Mouse (Mus musculus) spleen, postnatal 36 days (tissue): Measurements from ENCODE around the gene Cd47.
"Not testable (repeated sequence)": the region's sequence is repeated elsewhere in the genome, so short reads cannot be mapped to it uniquely, and the experiment has no call there.

Source experiments
- DNase-seq, 2 experiments: peaks; one replicate each; pipeline ENCODE4 v3.0.0; 2022; ENCODE audit warnings: low spot score in 2 of 2, mixed read lengths in 1 of 2

The Cd47 gene

DNA sequence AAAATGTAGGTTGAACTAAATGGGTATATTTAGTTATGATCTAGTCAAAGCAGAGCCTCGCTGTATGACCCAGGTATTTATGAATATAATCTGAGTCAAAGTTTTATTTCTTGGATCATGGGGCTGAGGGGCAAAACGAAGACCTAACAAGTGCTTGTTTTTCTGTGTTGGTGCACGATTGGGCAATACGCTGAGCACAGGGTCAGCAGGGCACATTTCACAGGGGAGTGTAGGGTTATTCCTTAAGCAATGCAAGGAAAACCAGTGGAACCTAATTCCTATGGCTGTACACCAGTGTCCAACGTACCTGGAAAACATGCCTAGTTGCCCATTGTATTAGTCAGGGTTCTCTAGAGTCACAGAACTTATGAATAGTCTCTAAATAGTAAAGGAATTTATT lies 12.6 kb upstream of the Cd47 start:
- no peak for DNase-seq

DNA sequence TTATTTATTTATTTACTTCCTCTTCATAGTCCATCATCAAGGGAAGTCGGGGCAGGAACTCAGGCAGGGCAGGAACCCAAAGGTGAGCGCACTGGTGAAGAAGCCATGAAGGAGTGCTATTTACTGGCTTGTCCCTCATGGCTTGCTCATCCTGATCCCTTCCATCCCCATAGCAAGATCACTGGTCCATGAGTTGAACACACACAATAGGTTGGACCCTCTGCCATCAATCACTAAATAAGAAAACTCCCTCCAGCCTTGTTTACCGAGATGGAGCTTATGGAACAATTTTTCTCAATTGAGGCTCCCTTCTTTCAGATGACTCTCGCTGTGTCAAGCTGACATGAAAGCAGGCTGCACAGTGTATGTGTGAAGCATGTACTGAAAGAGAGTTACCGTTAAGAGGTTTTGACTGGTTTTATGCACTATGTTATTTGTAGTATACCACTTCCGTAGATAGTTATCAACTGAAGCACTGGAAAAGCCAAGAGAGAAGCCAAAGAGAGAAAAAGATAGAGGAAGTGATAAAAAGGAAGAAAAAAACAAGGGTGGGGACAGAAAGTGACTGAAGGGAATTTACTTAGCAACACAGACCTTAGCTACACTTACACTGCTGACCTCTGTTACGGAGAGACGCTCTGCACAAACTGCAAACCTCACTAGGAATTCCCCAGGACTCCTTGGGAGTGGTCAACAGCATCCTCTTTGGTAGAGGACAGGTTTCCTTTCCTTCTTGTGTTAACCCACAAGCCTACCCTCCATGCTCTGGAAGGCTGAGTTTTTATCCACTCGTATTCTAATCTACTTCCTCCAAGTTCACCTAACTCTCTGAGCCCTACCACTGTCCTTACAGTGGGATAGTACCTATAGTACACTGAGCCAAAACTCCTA lies 9.5 kb upstream of the Cd47 start:
- DNase-seq, result no peak

DNA sequence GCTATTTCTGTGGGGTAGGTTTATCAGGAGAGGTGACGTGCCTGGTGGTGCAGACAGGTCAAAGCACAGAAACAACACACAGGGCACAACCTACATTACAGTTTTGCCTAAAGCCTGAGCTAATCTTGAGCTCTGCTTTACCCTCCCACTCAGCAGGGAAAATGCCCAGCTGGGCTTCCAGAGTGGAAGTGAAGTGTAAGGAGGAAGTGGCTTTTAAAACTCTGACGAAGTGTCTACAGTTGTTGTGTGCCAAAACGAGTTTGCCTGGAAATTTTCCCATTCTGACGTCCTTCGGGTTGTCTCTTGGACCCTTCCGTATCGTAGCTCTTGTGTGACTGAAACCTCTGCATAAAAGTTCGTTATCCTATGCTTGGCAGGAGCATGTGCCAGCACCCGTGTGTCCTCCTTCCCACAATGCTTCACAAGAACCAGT lies 7.9 kb upstream of the Cd47 start:
- no peak for DNase-seq

DNA sequence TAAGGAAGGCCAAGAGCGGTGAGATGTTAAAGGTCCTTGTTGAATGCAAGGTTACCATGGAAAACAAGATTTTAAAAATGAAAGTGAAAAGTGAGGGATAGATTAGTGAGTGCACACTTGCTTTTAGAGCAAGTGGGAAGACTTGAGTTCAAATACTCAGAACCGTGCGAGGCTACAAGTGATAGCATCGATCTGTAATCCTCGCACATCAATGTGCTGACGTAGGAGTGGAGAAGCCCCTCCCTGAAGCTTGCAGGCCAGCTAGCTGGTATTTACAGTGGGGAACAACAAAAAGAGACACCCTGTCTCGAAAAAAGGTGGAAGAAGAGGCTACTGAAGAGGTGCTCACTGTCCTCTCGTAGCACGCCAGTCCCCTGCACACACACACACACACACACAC lies 6.7 kb upstream of the Cd47 start:
- no peak for DNase-seq

DNA sequence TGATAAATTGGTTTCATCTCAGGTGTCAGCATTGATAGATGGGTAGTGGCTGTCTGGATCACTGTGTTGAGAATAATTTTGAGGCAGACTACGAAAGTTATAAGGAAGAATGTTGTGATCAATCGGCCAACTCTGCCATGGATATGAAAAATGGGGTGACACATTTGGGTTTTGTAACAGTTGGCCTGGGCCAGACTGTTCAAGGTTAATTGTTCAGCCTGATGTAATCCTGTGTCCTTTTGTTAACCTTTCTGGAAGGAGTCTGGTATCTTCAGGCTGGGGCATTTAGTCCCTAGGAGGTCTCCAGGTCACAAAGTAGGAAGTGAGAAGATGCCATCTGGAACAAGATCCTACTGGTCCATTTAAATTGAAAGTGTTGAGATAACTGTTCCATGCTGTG lies 4.1 kb upstream of the Cd47 start:
- no peak for DNase-seq

DNA sequence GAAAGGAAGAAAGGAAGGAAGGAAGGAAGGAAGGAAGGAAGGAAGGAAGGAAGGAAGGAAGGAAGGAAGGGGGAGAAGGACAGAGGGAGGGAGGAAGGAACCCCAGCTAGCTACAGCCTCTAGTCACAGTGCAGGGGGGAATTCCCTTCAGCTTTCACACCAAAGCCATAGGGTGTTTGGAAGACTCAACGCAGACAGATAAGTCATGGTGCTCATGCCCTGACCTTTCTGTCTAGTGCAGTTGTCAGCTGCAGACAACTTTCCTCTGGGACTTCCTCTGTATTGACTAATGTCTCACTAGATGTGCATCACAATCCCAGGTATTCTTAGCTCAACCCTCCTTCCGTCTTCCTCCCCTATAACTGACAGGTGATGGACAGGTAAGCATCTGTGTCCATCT lies 3.4 kb upstream of the Cd47 start:
- no peak for DNase-seq

DNA sequence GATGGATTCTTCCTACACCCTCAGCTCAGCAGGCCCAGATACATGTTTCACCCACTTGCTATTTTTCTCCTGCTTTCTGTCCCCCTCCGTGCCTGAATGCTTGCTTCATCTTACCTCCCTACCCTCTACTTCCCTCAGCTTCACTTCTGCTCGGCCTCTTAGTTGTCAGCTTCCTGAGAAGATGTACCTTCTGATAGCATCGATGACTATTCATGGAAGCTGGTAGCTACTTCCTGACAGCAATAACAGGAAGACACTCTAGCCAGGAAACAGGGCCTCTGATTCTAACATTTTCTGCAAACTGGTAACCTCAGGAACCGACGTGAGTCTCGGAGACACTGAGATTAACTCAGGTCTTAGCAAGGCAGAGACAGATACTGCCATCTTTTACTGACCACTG lies 1.5 kb upstream of the Cd47 start:
- DNase-seq, result no peak

DNA sequence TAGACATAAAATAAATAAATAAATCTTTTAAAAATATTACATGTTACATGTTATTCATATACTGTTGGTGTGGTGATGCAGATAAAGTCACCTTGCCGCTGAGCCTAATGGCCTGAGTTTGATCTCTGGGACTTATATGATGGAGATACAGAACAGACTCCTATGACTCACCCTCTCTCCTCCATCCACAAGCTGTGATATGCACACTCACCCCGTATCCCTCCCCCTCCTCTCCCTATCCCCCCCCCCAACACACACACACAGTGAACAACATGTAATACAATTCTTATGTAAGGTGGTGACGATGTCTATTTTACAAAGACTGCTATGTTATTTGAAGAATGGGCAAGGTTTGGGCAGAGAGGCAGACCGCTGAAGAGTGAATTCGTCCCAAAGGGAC lies 663 bp downstream of the Cd47 start:
- DNase-seq, result no peak

DNA sequence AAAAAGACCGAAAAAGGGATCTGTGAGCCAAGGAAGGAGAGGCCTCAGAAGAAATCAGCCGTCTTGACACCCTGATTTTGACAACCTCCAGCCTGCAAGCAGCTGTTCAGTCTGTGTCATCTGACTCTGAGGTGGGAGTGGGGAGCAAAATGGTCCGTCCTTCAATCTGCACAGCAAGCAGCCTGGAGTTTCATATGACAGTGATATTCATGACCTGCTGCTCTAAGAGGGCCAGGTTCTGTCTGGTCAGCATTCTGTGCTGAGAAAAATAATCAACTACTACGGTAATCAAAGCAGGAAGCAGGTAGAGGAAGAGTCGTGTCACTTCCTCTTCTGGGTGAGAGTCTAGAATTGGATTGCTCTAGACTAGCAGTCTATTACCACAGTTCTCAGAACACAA lies 1.1 kb downstream of the Cd47 start:
- DNase-seq, result no peak

DNA sequence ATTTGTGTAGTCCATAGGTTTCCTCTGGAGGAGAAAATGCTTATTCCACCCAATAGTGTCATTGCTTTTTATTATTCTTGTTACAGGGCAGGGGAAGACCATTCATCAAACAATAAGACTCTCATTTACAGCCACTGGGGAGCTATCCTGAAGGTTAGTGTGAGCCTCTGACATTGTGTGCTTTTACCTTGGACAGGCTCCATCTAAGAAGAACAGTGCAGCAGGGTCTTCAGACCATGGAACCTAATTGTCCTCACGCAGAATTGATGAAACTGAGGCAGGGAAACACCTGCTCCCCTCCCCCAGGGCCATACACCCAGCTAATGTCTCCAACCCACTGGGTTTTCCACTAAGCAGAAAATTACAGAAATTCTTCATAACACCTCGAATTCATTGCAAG lies 2.7 kb downstream of the Cd47 start:
- DNase-seq, result no peak

DNA sequence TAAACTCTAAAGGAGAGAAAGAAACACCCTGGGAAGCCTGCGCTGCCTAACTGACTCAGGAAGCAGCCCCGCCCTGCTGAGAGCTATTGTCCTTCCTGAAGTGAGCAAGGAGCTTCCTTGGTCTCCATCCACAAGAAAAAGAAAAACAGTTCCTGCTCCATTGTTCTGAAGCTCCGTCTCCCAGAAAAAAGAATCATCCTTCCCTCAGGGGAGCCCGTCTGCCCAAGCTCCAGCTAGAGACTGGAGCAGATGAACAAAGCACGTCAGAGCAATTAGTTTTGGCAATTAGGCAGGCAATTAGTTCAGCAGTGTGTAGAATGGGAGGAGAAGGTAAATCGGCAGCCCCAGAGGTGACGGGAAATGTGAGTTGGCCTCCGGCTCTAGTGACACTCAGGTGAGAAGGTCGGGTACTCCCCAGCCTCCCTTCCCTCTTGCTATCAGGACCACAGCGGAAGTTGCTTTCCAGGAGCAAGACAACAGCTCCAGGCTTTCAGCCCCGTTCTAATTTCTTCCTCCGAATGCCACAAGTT lies 3.7 kb downstream of the Cd47 start:
- DNase-seq, result no peak

DNA sequence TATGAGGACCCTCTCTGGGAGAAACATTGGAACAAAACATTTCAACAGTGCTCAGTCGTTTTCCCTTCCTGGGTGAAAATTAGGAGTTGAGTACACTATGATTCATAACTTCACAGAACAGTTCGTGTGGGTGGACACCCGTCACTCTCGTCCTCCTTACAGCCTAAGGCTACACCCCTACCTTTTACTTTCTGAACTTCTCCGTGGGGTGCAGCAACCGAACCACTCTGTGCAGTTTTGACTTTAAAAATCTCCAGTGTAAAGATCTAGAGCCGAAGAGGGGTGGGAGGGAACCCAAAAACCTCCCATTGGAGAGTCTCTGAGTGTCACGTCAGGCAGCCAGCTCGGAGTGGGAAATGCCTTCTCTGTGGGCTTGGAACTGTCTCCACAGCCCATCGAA lies 6.6 kb downstream of the Cd47 start:
- DNase-seq, result no peak

DNA sequence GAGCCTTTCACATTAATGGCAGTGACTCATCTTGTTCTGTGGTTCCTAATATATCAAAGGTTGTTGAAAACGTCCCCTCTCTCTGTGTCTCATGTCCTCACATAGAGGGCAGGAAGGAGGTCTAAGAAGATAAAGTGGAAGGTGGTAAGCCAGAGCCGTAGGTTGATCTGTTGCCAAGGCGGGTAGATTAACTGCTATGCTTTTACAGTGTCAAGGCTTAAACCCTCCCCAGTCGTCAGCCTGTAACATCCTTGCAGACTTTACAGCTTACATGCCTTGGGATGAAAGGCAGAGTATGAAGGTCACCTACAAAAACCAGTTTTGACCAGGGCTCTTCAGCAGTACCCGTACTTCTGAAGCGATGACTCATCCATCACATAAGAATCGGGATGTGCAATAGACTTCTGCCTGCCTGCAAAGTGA lies 7.1 kb downstream of the Cd47 start:
- DNase-seq, result no peak

DNA sequence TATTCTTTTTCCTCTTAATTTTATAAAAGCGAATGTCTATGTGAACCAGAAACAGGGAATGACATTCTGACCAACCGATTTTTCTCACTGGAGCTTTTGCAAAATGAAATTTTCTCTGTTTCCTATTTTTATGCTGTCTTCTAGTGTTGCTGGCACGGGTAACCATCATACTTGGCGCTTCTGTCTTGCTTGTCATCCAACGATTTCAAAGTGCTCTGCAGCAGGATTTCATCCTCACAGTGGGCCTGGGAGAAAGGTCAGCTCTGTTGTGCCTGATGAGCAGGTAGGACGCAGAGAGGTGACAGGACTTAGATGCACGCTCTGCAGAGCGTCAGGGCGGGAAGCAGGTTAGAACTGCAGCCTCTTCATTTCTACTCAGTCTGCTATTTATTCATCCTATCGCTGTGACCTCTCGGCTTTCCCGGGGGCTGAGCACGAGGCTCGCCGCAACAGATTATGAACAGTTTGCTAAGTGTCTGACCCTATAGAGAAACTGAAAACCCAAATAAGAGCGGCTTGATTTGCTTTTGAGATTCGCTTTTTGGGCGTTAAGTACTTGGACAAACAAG lies 7.6 kb downstream of the Cd47 start:
- DNase-seq, result no peak

DNA sequence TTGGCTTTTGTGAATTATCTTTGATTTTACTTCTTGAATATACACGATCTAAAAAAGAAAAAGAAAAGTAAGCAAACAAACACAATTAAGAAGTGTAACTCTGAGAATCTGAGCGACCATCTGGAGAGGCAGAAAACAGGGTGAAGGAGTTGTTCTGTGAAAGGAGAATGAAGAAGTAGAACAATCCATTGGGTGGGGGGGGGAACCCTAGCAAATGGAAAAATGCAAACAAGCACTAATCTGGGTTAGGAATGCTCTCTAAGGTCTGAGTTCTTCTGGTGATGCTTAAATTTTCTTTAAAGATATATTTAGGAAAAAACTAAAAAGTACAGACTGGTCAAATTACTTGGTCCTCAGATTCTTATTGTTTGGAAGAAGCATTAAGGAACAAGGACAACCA lies 11.6 kb downstream of the Cd47 start:
- DNase-seq, result no peak

DNA sequence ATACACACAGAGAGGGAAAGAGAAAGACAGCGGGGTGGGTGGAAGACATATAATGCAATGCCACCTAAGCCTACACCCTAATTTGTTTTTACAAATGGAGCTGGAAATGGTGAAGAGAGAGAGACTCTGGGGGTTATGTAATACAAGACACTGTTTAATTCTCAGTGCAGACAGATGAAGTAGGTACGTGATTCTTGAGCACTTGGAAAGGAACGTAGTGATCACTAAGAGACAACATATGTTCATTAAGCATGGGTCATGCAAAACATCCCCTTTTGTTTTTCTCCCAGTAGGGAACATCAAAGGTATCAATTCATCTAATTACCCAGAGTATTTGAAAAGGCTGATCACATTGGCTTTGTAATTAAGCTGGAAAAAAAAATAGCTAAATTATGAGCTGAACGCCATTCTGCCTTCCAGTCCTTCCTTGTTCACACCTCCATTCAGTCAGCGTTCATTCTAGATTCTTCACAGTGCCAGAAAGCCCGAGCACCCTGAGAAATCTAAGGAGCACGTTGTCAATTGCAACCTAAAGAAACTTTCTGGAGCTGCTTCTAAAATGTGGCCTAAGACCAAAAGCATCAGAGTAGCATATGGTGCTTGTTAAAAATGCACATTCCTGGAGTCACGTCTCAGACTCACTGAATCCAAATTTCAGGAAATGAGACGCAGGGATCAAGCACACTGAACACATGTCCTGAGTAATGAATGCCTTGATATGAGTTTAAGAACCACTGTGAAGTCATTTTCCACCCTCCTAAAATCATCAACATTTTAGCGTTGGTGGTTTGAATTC lies 12.7 kb downstream of the Cd47 start:
- no peak for DNase-seq

DNA sequence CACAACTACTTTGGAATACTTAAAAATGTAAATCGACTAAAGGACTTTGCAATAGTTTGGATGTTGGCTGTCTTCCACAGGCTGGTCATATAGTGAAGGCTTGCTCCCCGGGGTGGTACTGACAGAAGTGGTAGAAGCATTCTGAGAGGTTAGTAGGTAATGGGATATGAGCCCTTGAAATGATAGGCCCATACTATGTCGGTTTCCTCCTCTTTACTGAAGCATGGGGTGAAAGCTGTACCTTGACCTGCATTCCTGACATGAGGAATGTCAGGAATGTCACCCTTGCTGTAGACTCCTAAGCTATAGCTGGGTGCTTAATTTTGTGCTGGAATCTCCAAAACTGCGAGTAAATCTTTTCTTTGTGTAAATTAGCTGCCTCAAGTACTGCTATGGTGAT lies 14.1 kb downstream of the Cd47 start:
- no peak for DNase-seq

DNA sequence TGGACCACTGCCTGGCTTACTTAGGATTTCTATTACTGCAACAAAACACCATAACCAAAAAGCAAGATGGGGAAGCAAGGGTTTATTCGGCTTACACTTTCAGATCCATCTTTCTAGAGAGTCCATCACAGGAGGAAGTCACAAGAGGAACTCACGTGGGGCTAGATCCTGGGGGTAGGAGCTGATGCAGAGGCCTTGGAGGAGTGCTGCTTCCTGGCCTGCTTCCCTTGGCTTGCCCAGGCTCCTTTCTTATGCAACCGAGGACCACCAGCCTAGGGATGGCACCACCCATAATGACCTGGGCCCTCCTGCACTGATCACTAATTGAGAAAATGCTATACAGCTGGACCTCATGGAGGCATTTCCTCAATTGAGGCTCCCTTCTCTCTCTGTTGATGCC lies 16.6 kb downstream of the Cd47 start:
- DNase-seq, result no peak

DNA sequence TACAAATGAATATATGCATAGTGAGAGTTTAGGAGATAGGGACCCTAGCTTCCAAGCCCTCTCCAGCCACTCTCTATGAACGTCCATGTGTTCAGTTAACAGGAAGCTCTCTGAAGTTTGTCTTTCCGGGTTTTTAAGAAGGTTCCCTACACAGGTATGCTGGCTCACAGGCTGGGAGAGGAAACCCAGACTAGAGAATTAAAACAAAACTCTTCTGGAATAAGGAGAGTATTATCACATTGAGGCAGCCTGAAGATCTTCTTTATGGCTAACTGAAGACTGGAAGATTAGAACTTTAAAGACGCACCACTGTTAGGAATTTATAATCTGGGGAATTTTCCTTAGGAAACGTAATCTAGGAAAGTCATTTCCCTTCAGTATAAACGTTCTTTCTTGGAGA lies 17.8 kb downstream of the Cd47 start:
- DNase-seq, result no peak

DNA sequence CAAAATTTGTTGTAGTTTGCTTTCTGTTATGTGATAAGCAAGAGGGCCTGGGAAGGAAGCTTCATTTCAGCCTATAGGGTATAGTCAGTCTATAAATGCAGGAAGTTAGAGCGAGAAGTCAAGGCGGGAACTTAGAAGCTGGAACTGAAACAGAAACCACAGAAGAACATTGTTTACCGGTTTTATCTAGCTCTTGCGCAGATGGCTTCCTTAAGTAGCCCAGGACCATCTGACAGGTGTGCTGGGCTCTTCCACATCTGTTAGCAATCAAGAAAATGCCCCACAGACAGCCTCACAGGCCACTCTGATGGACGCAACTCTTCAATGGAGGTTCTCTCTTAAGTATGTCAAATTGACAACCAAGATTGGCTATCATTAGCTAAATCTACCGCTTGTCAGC lies 18.3 kb downstream of the Cd47 start:
- peak; percentile 78 to 85 for DNase-seq

DNA sequence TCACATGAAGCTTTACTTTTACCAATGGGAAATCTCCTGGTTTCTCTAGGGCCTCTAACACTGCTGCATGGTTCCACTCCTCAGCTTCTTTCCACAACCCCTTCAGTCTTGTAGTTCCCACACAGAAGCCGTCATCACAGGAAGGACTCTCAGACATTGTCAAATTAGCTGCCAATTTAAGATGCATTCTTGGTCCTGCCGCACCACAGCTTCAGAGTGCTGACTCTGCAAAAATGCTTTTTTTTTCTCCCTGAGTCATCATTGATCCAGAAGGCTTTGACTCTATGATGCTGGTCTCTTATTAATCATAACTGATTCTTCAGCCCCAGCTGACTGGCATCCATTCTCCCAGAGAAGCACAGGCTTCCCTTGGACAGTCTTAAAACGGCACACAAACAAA lies 19.2 kb downstream of the Cd47 start:
- no peak for DNase-seq

DNA sequence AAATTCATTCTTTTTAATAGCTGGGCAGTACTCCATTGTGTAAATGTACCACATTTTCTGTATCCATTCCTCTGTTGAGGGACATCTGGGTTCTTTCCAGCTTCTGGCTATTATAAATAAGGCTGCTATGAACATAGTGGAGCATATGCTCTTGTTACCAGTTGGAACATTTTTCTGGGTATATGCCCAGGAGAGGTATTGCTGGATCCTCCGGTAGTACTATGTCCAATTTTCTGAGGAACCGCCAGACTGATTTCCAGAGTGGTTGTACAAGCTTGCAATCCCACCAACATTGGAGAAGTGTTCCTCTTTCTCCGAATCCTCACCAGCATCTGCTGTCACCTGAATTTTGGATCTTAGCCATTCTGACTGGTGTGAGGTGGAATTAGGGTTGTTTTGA lies 30.6 kb downstream of the Cd47 start:
- DNase-seq, result not testable (repeated sequence)

DNA sequence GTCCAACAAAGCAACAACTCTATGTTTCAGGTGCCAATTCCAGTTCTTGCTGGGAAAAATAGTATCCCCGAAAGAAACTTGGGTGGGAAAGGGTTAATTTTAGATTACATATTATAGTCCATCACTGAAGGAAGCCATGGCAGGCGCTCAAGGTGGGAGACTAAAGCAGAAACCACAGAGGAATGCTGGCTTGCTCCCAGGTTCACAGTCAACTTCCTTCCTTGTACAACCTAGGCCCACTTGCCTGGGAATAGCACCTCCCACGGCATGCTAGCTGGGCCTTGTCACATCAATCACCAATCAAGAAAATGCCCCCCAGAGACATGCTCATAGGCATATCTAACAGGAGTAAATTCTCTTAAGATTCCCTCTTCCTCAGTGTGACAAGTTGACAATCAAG lies 32.0 kb downstream of the Cd47 start:
- no peak for DNase-seq
